Comparison of ENCODE assay signal across 8 mouse cellular contexts in genomic region chr16:42305934-42306701, GRCm38 (mm10). TPM values are rescaled to one million over a fixed set of nuclear protein-coding genes. Genes with fewer than 3 reads are reported as not detected.
DNase-seq lines count a peak whose midpoint lies in the region; ATAC-seq lines count a peak whose summit lies in the region.

No protein-coding gene starts in this region.

- H3K4me1 ChIP-seq in forebrain, embryonic 13.5 days: peaks cover 42% of the 10 kb centered on the region
- peaks cover 32% of the 10 kb centered on the region for H3K4me1 ChIP-seq in hindbrain, embryonic 16.5 days (ENCODE audit: control insufficient read depth, insufficient read depth, low read depth, low read length)
- peaks cover 46% of the 10 kb centered on the region for H3K4me1 ChIP-seq in midbrain, embryonic 10.5 days

- no peaks in the 10 kb centered on the region for H3K9me3 ChIP-seq in forebrain, embryonic 13.5 days (replicated peaks)
- no peaks in the 10 kb centered on the region for H3K9me3 ChIP-seq in hindbrain, embryonic 16.5 days (ENCODE audit: control insufficient read depth, low read length)
- H3K9me3 ChIP-seq in midbrain, embryonic 10.5 days (replicated peaks): no peaks in the 10 kb centered on the region

- H3K4me3 ChIP-seq in forebrain, embryonic 13.5 days: peak overlapping the region; percentile 31
- peak overlapping the region; percentile 27 for H3K4me3 ChIP-seq in hindbrain, embryonic 16.5 days (ENCODE audit: low read length)
- peak overlapping the region; percentile 50 for H3K4me3 ChIP-seq in midbrain, embryonic 10.5 days

- peak overlapping the region; percentile 66 for H3K27ac ChIP-seq in forebrain, embryonic 13.5 days
- H3K27ac ChIP-seq in hindbrain, embryonic 16.5 days (ENCODE audit: low read depth, low read length): peak overlapping the region; percentile 59
- peak overlapping the region; percentile 88 for H3K27ac ChIP-seq in midbrain, embryonic 10.5 days (replicated peaks)

- peak; percentile 91 for ATAC-seq in forebrain, embryonic 13.5 days
- peak; percentile 84 for ATAC-seq in hindbrain, embryonic 16.5 days

- H3K27me3 ChIP-seq in forebrain, embryonic 13.5 days: no peaks in the 10 kb centered on the region
- H3K27me3 ChIP-seq in hindbrain, embryonic 16.5 days (replicated peaks; ENCODE audit: control insufficient read depth, insufficient read depth, low read length): no peaks in the 10 kb centered on the region
- H3K27me3 ChIP-seq in midbrain, embryonic 10.5 days (ENCODE audit: low read depth, poor library complexity, severe bottlenecking): no peaks in the 10 kb centered on the region

- peak; percentile 27 for DNase-seq in adrenal gland, postnatal 14 days
- DNase-seq in adrenal gland, postnatal 36 days: no peak
- peak; percentile 99 for DNase-seq in ES-CJ7 (ENCODE audit: low read depth, low spot score)
- peak; percentile 81 for DNase-seq in midbrain, embryonic 10.5 days (ENCODE audit: low spot score)
- DNase-seq in urinary bladder, adult 18-20 months (ENCODE audit: low spot score in 2 of 2): no peak
- DNase-seq in adrenal gland, adult (ENCODE audit: inconsistent age in 2 of 2, low spot score in 1 of 2): no peak

- H3K4me2 ChIP-seq in forebrain, embryonic 13.5 days: peak overlapping the region; percentile 58
- H3K4me2 ChIP-seq in hindbrain, embryonic 16.5 days (ENCODE audit: low read length): peak overlapping the region; percentile 53

- 2% methylated on average over 14 of the region's 14 CpGs for WGBS in forebrain, embryonic 13.5 days
- WGBS in hindbrain, embryonic 16.5 days: 3% methylated on average over 14 of the region's 14 CpGs
- 2% methylated on average over 14 of the region's 14 CpGs for WGBS in midbrain, embryonic 10.5 days

- peak overlapping the region; percentile 64 for H3K9ac ChIP-seq in forebrain, embryonic 13.5 days
- peak overlapping the region; percentile 51 for H3K9ac ChIP-seq in hindbrain, embryonic 16.5 days (ENCODE audit: low read depth, low read length)

- H3K36me3 ChIP-seq in forebrain, embryonic 13.5 days (ENCODE audit: poor library complexity, severe bottlenecking): no peaks in the 10 kb centered on the region
- H3K36me3 ChIP-seq in hindbrain, embryonic 16.5 days (ENCODE audit: control insufficient read depth, insufficient read depth, low read length): no peaks in the 10 kb centered on the region
- H3K36me3 ChIP-seq in midbrain, embryonic 10.5 days: no peaks in the 10 kb centered on the region

RNA-seq across cellular contexts. Expression of gene Gap43, which starts 34.3 kb away (rescaled TPM):
- 5.0 and 20.6 TPM in 2 replicates for total RNA-seq in adrenal gland, postnatal 14 days (2021)
- total RNA-seq in adrenal gland, postnatal 36 days (2021): 1 to 10 TPM; 1.4 to 2.2 TPM
- polyA plus RNA-seq in forebrain, embryonic 13.5 days (2015; fragmentation: Nextera tagmentation; extraction: Ambion mirVana): 389 and 408 TPM in 2 replicates
- 1,585 and 1,771 TPM in 2 replicates for polyA plus RNA-seq in hindbrain, embryonic 16.5 days (2015; fragmentation: Nextera tagmentation; extraction: Ambion mirVana)
- 131 and 203 TPM in 2 replicates for polyA plus RNA-seq in midbrain, embryonic 10.5 days (2016; fragmentation: Nextera tagmentation; extraction: Ambion mirVana)

Comparison
In these comparisons a context has a peak if more than half of its experiments do, and no peak if none do; other contexts are left out.
1. DNase-seq: peak in adrenal gland, postnatal 14 days (single experiment), ES-CJ7 (single experiment) and midbrain, embryonic 10.5 days (single experiment); none in adrenal gland, postnatal 36 days (0 of 2), urinary bladder, adult 18-20 months (0 of 2) and adrenal gland, adult (0 of 2).
2. Peak in every context shown above with its lines, with median percentiles within 50 percentile points of each other: H3K27ac ChIP-seq and H3K4me3 ChIP-seq.